Mouse (Mus musculus) forebrain, postnatal 0 days (tissue): ENCODE measurements around the gene Vgf. TPM values are rescaled to one million over a fixed set of nuclear protein-coding genes. Genes with fewer than 3 reads are reported as not detected.
A peak's percentile ranks its signal among the peaks of the same experiment; 100 is the strongest.

Experiments used
- ATAC-seq: fragments of 200-750 bp; cut with Nextera tagmentation; 2 replicates; pipeline ENCODE4 v1.8.0; 2017; ENCODE audit warnings: mild to moderate bottlenecking, moderate library complexity
- DNase-seq: peaks from one replicate; pipeline ENCODE4 v3.0.0-alpha.2; 2015
- H3K27ac ChIP-seq: fragments of 300-500 bp; sonication (generic); 2 replicates; pipeline ENCODE4 v1.5.1; 2014; ENCODE audit warnings: low read depth, mild to moderate bottlenecking, antibody characterized with exemption, low read length, moderate library complexity, mixed read lengths
- H3K27me3 ChIP-seq: fragments of 300-500 bp; sonication (generic); 2 replicates; pipeline ENCODE4 v1.6.1; 2014; ENCODE audit warnings: mild to moderate bottlenecking, low read length, mixed read lengths; ENCODE audit not compliant: insufficient read depth
- H3K36me3 ChIP-seq: fragments of 300-500 bp; sonication (generic); 2 replicates; pipeline ENCODE4 v1.6.1; 2014; ENCODE audit warnings: mild to moderate bottlenecking, moderate library complexity; ENCODE audit not compliant: insufficient read depth
- H3K4me1 ChIP-seq: fragments of 300-500 bp; sonication (generic); 2 replicates; pipeline ENCODE4 v1.6.1; 2014; ENCODE audit warnings: antibody characterized with exemption; ENCODE audit not compliant: insufficient read depth
- H3K4me2 ChIP-seq: fragments of 300-500 bp; sonication (generic); 2 replicates; pipeline ENCODE4 v1.6.1; 2014; ENCODE audit warnings: low read depth, mild to moderate bottlenecking, moderate library complexity
- H3K4me3 ChIP-seq: fragments of 300-500 bp; sonication (generic); 2 replicates; pipeline ENCODE4 v1.5.1; 2014; ENCODE audit warnings: low read depth, low read length, mixed read lengths
- H3K9ac ChIP-seq: fragments of 300-500 bp; sonication (generic); 2 replicates; pipeline ENCODE4 v1.6.1; 2014; ENCODE audit warnings: mild to moderate bottlenecking
- H3K9me3 ChIP-seq: fragments of 300-500 bp; sonication (generic); 2 replicates; pipeline ENCODE4 v1.6.1; 2016; ENCODE audit warnings: low read length
- CTCF ChIP-seq: sonication (generic); IDR thresholded peaks from 2 replicates; pipeline ENCODE4 v1.5.1; 2016; ENCODE audit warnings: antibody characterized with exemption, control low read depth, low read depth
- WGBS: fragments of 180-500 bp; shearing (Covaris S2); extraction: QIAGEN DNeasy Blood & Tissue Kit; methylation state at CpG from one replicate; pipeline ENCODE4 v1.1.7; 2014; 5-methylcytosine and 5-hydroxymethylcytosine counted together
- polyA plus RNA-seq: library from polyadenylated mRNA; unstranded; fragments of >200 nt; fragmentation: Nextera tagmentation; extraction: Ambion mirVana; gene quantifications from 2 replicates; pipeline ENCODE4 v1.2.1, GENCODE M21; 2015
- total RNA-seq: library from RNA; depleted of rRNA; stranded (reverse); fragments of >200 nt; gene quantifications from 2 replicates; pipeline ENCODE4 v1.2.3, GENCODE M21; 2014

Gene Vgf
- total and polyA plus RNA-seq, 2 experiments from 2014 or later: 40.0 to 116 TPM

DNA sequence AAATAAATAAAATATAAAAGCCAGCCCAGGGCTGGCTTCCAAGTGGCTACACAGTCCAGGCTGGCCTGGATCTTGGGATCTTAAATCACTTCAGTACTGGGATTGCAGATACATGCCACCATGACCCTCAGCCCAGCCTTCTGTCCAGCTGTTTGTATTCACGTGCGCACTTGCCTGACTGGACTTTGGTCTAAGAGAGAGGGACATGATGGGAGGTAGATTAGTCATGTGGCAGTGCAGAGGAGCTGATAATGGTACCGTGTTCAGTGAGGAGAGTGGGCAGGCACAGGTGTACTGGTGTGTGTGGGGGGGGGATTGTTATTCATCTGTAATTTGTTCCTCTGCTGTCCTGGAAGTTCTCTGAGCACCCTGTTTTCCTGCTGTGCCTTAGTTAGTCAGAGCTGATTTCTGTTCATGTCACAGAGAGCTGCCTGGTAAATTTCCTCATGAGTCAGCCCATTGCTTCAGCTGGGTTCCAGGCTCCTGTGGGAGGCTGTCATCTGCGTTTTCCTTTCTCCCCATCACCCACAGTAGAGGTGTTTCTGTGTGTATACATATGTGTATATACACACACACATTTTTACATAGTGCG lies 25.8 kb downstream of the Vgf start:
- Histone ChIP-seq H3K9me3 (no peaks in the 10 kb centered on the region), H3K4me3 (no peak overlapping the region), H3K9ac (no peak overlapping the region), H3K27me3 (no peaks in the 10 kb centered on the region), H3K4me2 (no peak overlapping the region), H3K36me3 (no peaks in the 10 kb centered on the region), H3K27ac (no peak overlapping the region), H3K4me1 (no peaks in the 10 kb centered on the region)
- ATAC-seq (no peak), DNase-seq (no peak)
- no peak for TF ChIP-seq CTCF
- 88% methylated on average over 5 of the region's 5 CpGs for WGBS

DNA sequence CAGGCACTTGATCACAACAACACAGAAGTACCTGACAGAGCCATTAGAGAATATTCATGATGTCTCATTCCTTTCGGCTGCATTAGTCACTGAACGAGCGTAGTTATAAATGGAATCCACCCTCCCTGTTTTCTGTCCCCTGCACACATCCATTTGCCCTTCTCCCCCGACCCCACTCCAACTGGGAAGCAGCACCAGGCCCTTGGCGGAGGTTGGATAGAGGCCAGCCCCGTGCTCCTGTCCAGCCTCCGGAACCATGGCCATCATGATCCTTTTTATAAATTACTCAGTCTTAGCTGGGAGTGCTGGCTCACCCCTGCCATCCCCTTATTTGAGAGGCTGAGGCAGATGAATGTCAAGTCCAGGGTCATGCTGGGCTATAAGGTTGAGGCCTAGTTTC lies 28.1 kb downstream of the Vgf start:
- 87% methylated on average over 7 of the region's 7 CpGs for WGBS
- no peaks in the 10 kb centered on the region for H3K36me3 ChIP-seq
- DNase-seq (no peak), ATAC-seq (no peak)
- H3K4me3 ChIP-seq: no peak overlapping the region
- H3K4me1 ChIP-seq: no peaks in the 10 kb centered on the region
- no peak overlapping the region for H3K9ac ChIP-seq
- H3K27me3 ChIP-seq: no peaks in the 10 kb centered on the region
- no peaks in the 10 kb centered on the region for H3K9me3 ChIP-seq
- H3K4me2 ChIP-seq: no peak overlapping the region
- TF ChIP-seq CTCF: no peak
- no peak overlapping the region for H3K27ac ChIP-seq

DNA sequence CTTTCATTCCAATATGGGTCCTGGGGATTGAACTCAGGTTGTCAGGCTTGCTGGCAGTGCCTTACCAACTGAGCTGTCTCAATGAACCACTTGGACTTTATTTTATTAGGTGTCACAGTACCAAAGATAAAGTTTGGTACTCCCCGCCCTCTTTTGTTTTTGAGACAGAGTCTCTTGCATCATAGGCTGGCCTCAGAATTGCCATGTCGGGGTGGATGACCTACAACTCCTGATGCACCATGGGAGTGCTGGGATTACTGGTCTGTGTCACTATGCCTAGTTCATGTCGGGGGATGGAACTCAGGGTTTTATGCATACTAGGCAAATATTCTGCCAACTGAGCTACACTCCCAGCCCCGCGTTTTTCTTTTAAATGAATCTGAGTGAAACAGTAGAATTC lies 28.7 kb downstream of the Vgf start:
- Histone ChIP-seq H3K9me3 (no peaks in the 10 kb centered on the region), H3K4me1 (no peaks in the 10 kb centered on the region), H3K4me2 (no peak overlapping the region), H3K27ac (no peak overlapping the region), H3K27me3 (no peaks in the 10 kb centered on the region), H3K4me3 (no peak overlapping the region), H3K36me3 (no peaks in the 10 kb centered on the region), H3K9ac (no peak overlapping the region)
- DNase-seq: no peak
- WGBS: 85% methylated on average over 5 of the region's 5 CpGs
- no peak for ATAC-seq
- no peak for TF ChIP-seq CTCF

DNA sequence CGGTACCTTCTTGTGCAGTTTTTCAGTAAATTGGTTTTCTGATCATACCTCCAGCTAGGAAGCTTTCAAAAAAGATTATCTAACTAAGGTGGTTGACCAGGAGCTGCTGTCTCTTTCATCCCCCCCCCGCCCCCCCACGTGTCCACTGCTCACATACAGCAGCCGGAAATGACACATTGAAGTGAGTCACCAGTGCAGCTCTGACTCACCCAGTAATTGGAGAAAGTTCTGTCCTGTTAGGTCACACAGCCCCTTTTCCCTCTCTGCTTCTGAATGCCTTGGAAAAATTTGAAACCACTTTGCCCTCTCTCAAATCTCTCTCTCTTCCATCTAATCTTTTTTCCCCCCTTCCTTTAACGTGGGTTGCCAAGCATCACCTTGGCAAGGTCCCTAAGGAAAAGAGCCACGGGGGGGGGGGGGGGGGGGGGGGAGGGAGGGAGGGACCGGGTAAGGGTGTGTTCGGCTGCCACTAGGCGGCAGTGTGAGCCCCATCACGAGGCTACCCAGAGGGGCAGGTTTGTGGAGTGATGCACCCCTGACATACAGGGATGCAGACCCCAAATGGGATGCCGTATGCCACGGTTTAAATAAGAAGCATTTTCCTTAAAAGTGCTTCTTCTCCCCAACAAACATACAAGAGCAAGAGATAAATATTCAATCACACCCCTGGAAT lies 35.8 kb downstream of the Vgf start:
- no peak overlapping the region for H3K4me3 ChIP-seq
- no peak overlapping the region for H3K27ac ChIP-seq
- no peaks in the 10 kb centered on the region for H3K36me3 ChIP-seq
- H3K9ac ChIP-seq: no peak overlapping the region
- H3K9me3 ChIP-seq: no peaks in the 10 kb centered on the region
- no peaks in the 10 kb centered on the region for H3K4me1 ChIP-seq
- H3K4me2 ChIP-seq: no peak overlapping the region
- TF ChIP-seq CTCF: peak; percentile 41; the same call in 1 of the 2 replicates
- no peak for ATAC-seq
- DNase-seq: no peak
- 25% methylated on average over 11 of the region's 12 CpGs for WGBS
- no peaks in the 10 kb centered on the region for H3K27me3 ChIP-seq

DNA sequence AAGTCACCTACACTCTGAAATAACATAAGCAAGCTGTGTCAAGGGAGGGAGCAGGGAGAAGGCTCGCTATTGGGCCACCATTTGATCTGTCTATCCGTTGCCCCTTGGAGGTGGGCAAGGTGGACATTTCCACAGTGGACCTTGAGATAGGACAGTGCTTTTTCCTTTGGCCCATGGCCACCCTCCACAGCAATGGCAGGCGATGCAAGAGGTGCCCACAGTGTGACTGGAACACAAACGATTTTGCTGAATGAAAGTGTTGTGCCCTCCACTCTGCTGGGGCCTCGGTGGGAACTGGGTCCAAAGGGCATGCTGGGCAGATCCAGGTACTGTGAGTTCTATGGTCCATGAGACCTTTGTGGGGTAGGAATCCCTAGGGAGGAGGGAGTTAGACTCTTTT lies 36.4 kb downstream of the Vgf start:
- ATAC-seq (no peak), DNase-seq (no peak)
- 90% methylated on average over 5 of the region's 5 CpGs for WGBS
- Histone ChIP-seq H3K4me2 (no peak overlapping the region), H3K36me3 (no peaks in the 10 kb centered on the region), H3K27me3 (no peaks in the 10 kb centered on the region), H3K4me3 (no peak overlapping the region), H3K27ac (no peak overlapping the region), H3K4me1 (no peaks in the 10 kb centered on the region), H3K9me3 (no peaks in the 10 kb centered on the region), H3K9ac (no peak overlapping the region)
- no peak for TF ChIP-seq CTCF

DNA sequence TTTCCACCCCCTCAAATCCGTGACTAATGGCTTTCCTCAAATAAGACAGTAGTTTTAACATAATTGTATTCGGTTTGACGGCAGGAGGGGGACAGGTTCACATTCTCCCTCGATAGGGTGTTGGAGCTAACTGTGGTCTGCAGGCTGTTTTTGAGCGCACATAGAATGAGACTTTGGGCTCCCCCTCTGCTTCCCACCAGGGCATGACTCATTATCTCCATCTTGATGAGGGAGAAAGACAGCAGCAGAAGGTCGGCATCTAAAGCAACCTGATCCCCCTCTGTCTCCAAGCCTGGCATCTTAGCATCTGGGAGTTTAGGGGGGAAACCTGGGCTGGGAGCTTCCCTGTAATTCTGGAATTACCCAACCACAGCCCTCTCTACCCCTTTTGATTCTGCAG lies 39.3 kb downstream of the Vgf start:
- Histone ChIP-seq H3K36me3 (no peaks in the 10 kb centered on the region), H3K27ac (no peak overlapping the region), H3K4me3 (no peak overlapping the region), H3K9ac (no peak overlapping the region), H3K27me3 (no peaks in the 10 kb centered on the region), H3K9me3 (no peaks in the 10 kb centered on the region), H3K4me1 (no peaks in the 10 kb centered on the region), H3K4me2 (no peak overlapping the region)
- no peak for TF ChIP-seq CTCF
- DNase-seq (no peak), ATAC-seq (no peak)
- WGBS: 67% methylated on average over 6 of the region's 6 CpGs

DNA sequence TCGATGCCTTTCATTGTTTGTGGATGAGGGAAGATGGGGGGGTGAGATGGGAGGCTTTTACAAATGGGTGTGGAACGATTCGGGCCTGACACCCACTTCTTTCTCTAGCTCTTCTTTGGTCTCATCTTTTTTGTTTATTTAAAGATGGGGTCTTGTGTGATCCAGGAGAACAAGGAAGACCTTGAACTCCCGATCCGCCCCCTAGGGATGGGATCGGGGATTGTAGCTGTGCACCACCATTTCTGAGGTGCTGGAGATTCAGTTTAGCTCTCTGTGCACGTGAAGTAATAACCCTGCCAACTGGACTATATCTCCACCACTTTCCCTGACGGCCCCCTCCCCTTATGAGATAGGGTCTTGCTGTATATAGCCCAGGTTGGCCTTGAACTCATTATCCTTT lies 39.7 kb downstream of the Vgf start:
- Histone ChIP-seq H3K9me3 (no peaks in the 10 kb centered on the region), H3K27me3 (no peaks in the 10 kb centered on the region), H3K4me2 (no peak overlapping the region), H3K36me3 (no peaks in the 10 kb centered on the region), H3K4me3 (no peak overlapping the region), H3K9ac (no peak overlapping the region), H3K27ac (no peak overlapping the region), H3K4me1 (no peaks in the 10 kb centered on the region)
- DNase-seq (no peak), ATAC-seq (no peak)
- TF ChIP-seq CTCF: no peak
- 72% methylated on average over 8 of the region's 8 CpGs for WGBS
